Mouse (Mus musculus): ENCODE results near the gene Zzz3. TPM values are rescaled to one million over a fixed set of nuclear protein-coding genes. Genes with fewer than 3 reads are reported as not detected.

Zzz3 gene
- total and polyA plus RNA-seq, 2 experiments from 2014 or later: 22.6 to 43.4 TPM

DNA sequence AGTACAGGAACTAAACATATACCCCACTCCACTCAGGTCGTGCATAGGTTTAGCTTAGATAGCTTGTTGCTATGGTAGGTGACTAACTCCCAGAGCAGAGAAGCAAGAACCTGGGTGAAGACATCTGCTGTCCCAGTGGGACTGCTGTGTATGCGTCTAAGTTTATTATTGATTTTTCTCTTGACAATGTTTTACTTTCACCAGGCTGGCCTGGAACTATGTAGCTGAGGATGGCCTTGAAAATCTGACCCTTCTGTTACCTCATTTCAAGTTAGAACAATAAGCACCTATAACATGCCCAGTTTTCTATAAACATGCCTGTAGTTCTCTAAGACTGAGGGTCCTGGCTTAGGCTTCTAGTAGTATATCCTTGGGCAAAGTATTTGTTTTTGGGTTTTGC, 31.1 kb upstream of the Zzz3 start:
- no peaks in the 10 kb centered on the region for H3K27me3 ChIP-seq (ENCODE audit: insufficient read depth, low read length)
- H3K4me1 ChIP-seq (ENCODE audit: insufficient read depth): no peaks in the 10 kb centered on the region
- no peak for ATAC-seq
- no peak for TF ChIP-seq CTCF (IDR thresholded peaks at IDR 0.05; ENCODE audit: low read depth)
- no peaks in the 10 kb centered on the region for H3K9me3 ChIP-seq (ENCODE audit: low read length)
- H3K9ac ChIP-seq: no peak overlapping the region
- H3K36me3 ChIP-seq (ENCODE audit: insufficient read depth): peaks cover 74% of the 10 kb centered on the region
- 95% methylated on average over 2 of the region's 2 CpGs for WGBS
- no peak overlapping the region for H3K27ac ChIP-seq (ENCODE audit: low read depth, low read length)
- H3K4me2 ChIP-seq (ENCODE audit: low read depth): no peak overlapping the region
- no peak for DNase-seq
- no peak overlapping the region for H3K4me3 ChIP-seq (ENCODE audit: low read depth, low read length)

DNA sequence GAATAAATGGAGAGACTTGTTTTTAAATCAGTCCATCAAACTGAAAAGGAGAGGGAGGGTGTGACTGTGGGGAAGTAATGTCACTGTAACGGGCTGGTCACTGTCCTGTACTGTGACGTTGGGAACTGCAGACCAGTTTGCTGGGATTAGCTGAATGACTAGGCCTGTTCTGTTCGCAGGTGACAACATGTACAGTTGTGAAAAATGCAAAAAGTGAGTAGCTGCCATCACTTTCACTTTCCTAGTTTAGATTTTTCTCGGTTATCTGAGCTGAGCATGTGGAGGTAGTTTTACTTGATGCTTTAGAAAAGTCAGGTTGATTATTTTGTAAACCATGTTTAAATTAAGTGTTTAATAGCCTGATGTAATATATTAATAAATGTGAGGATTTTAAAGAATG, 19.2 kb upstream of the Zzz3 start:
- Histone ChIP-seq H3K4me2 (ENCODE audit: low read depth) (no peak overlapping the region), H3K4me3 (ENCODE audit: low read depth, low read length) (no peak overlapping the region), H3K9me3 (ENCODE audit: low read length) (no peaks in the 10 kb centered on the region), H3K36me3 (ENCODE audit: insufficient read depth) (peaks cover 68% of the 10 kb centered on the region), H3K27ac (ENCODE audit: low read depth, low read length) (no peak overlapping the region), H3K4me1 (ENCODE audit: insufficient read depth) (no peaks in the 10 kb centered on the region), H3K9ac (no peak overlapping the region), H3K27me3 (ENCODE audit: insufficient read depth, low read length) (no peaks in the 10 kb centered on the region)
- no peak for DNase-seq
- no peak for TF ChIP-seq CTCF (IDR thresholded peaks at IDR 0.05; ENCODE audit: low read depth)
- WGBS: 93% methylated on average over 4 of the region's 4 CpGs
- ATAC-seq: no peak

GRCm38 (mm10) chr3:152384106-152384505, 11.2 kb upstream of the Zzz3 start:
- TF ChIP-seq CTCF (IDR thresholded peaks at IDR 0.05; ENCODE audit: low read depth): no peak
- Histone ChIP-seq H3K36me3 (ENCODE audit: insufficient read depth) (peaks cover 65% of the 10 kb centered on the region), H3K27me3 (ENCODE audit: insufficient read depth, low read length) (no peaks in the 10 kb centered on the region), H3K27ac (ENCODE audit: low read depth, low read length) (no peak overlapping the region), H3K4me1 (ENCODE audit: insufficient read depth) (no peaks in the 10 kb centered on the region), H3K4me3 (ENCODE audit: low read depth, low read length) (no peak overlapping the region), H3K4me2 (ENCODE audit: low read depth) (no peak overlapping the region), H3K9ac (no peak overlapping the region), H3K9me3 (ENCODE audit: low read length) (no peaks in the 10 kb centered on the region)
- DNase-seq: no peak
- WGBS: 79% methylated on average over 11 of the region's 11 CpGs
- no peak for ATAC-seq

GRCm38 (mm10) chr3:152396278-152396987, 1.2 kb downstream of the Zzz3 start:
- Histone ChIP-seq H3K4me2 (ENCODE audit: low read depth) (peak overlapping the region; percentile 80), H3K4me3 (ENCODE audit: low read depth, low read length) (peak overlapping the region; percentile 85), H3K9ac (peak overlapping the region; percentile 89), H3K36me3 (ENCODE audit: insufficient read depth) (peaks cover 2% of the 10 kb centered on the region; the same call in 1 of the 2 replicates), H3K4me1 (ENCODE audit: insufficient read depth) (no peaks in the 10 kb centered on the region), H3K9me3 (ENCODE audit: low read length) (no peaks in the 10 kb centered on the region), H3K27me3 (ENCODE audit: insufficient read depth, low read length) (no peaks in the 10 kb centered on the region), H3K27ac (ENCODE audit: low read depth, low read length) (peak overlapping the region; percentile 99)
- 2% methylated on average over 82 of the region's 102 CpGs for WGBS
- peak; percentile 99 for DNase-seq
- no peak for TF ChIP-seq CTCF (IDR thresholded peaks at IDR 0.05; ENCODE audit: low read depth)
- peak; percentile 91 for ATAC-seq

- DNase-seq (no peak), ATAC-seq (no peak)
- peak overlapping the region; percentile 89 for H3K9ac ChIP-seq
- H3K9me3 ChIP-seq (ENCODE audit: low read length): no peaks in the 10 kb centered on the region
- peak overlapping the region; percentile 85 for H3K4me3 ChIP-seq (ENCODE audit: low read depth, low read length)
- TF ChIP-seq CTCF (IDR thresholded peaks at IDR 0.05; ENCODE audit: low read depth): no peak
- WGBS: under 1% methylated on average over 10 of the region's 10 CpGs
- H3K4me1 ChIP-seq (ENCODE audit: insufficient read depth): no peaks in the 10 kb centered on the region
- no peaks in the 10 kb centered on the region for H3K27me3 ChIP-seq (ENCODE audit: insufficient read depth, low read length)
- no peaks in the 10 kb centered on the region; the same call in 1 of the 2 replicates for H3K36me3 ChIP-seq (ENCODE audit: insufficient read depth)
- peak overlapping the region; percentile 80 for H3K4me2 ChIP-seq (ENCODE audit: low read depth)
- peak overlapping the region; percentile 99 for H3K27ac ChIP-seq (ENCODE audit: low read depth, low read length)
Observed at GRCm38 (mm10) chr3:152396988-152397314, 1.7 kb downstream of the Zzz3 start.

GRCm38 (mm10) chr3:152397335-152397940, 2.2 kb downstream of the Zzz3 start:
- Histone ChIP-seq H3K9ac (peak overlapping the region; percentile 89), H3K9me3 (ENCODE audit: low read length) (no peaks in the 10 kb centered on the region), H3K36me3 (ENCODE audit: insufficient read depth) (no peaks in the 10 kb centered on the region; the same call in 1 of the 2 replicates), H3K27me3 (ENCODE audit: insufficient read depth, low read length) (no peaks in the 10 kb centered on the region), H3K4me3 (ENCODE audit: low read depth, low read length) (peak overlapping the region; percentile 85), H3K4me1 (ENCODE audit: insufficient read depth) (no peaks in the 10 kb centered on the region), H3K4me2 (ENCODE audit: low read depth) (peak overlapping the region; percentile 80), H3K27ac (ENCODE audit: low read depth, low read length) (no peak overlapping the region)
- 51% methylated on average over 9 of the region's 9 CpGs for WGBS
- ATAC-seq: no peak
- TF ChIP-seq CTCF (IDR thresholded peaks at IDR 0.05; ENCODE audit: low read depth): peak; percentile 24; the same call in 1 of the 2 replicates
- DNase-seq: no peak

GRCm38 (mm10) chr3:152400441-152400840, 5.2 kb downstream of the Zzz3 start:
- no peak overlapping the region for H3K27ac ChIP-seq (ENCODE audit: low read depth, low read length)
- H3K4me3 ChIP-seq (ENCODE audit: low read depth, low read length): no peak overlapping the region
- DNase-seq (no peak), ATAC-seq (no peak)
- H3K4me2 ChIP-seq (ENCODE audit: low read depth): no peak overlapping the region
- H3K27me3 ChIP-seq (ENCODE audit: insufficient read depth, low read length): no peaks in the 10 kb centered on the region
- H3K4me1 ChIP-seq (ENCODE audit: insufficient read depth): no peaks in the 10 kb centered on the region
- no peak overlapping the region for H3K9ac ChIP-seq
- 91% methylated on average over 5 of the region's 5 CpGs for WGBS
- no peaks in the 10 kb centered on the region for H3K36me3 ChIP-seq (ENCODE audit: insufficient read depth)
- no peaks in the 10 kb centered on the region for H3K9me3 ChIP-seq (ENCODE audit: low read length)
- TF ChIP-seq CTCF (IDR thresholded peaks at IDR 0.05; ENCODE audit: low read depth): no peak
